ENCODE assay signal across 8 mouse cellular contexts in genomic region chr10:125967436-125968160, GRCm38 (mm10). TPM values are rescaled to one million over a fixed set of nuclear protein-coding genes. Genes with fewer than 3 reads are reported as not detected.
DNase-seq lines count a peak whose midpoint lies in the region; ATAC-seq and TF ChIP-seq lines count a peak whose summit lies in the region.

No protein-coding gene starts in this region.

- H3K27me3 ChIP-seq in hindbrain, embryonic 11.5 days (ENCODE audit: control insufficient read depth, insufficient read depth, low read length), result no peaks in the 10 kb centered on the region
- H3K27me3 ChIP-seq in midbrain, embryonic 12.5 days, result no peaks in the 10 kb centered on the region

- H3K27ac ChIP-seq in gastrocnemius, adult 2 months, result peak overlapping the region; percentile 97
- no peak overlapping the region for H3K27ac ChIP-seq in ES-E14 (ENCODE audit: insufficient read depth, low read depth, low read length, poor library complexity, severe bottlenecking)
- H3K27ac ChIP-seq in hindbrain, embryonic 11.5 days (ENCODE audit: low read depth, low read length), result peak overlapping the region; percentile 78
- H3K27ac ChIP-seq in midbrain, embryonic 12.5 days (replicated peaks), result peak overlapping the region; percentile 74

- 2% methylated on average over 14 of the region's 14 CpGs for WGBS in hindbrain, embryonic 11.5 days
- 1% methylated on average over 14 of the region's 14 CpGs for WGBS in midbrain, embryonic 12.5 days

- ATAC-seq in hindbrain, embryonic 11.5 days (ENCODE audit: low FRiP score), result no peak
- no peak for ATAC-seq in midbrain, embryonic 12.5 days (ENCODE audit: low FRiP score, low read depth)

- H3K9me3 ChIP-seq in ES-E14 (ENCODE audit: control insufficient read depth, insufficient read depth, low read depth, low read length), result no peaks in the 10 kb centered on the region
- no peaks in the 10 kb centered on the region for H3K9me3 ChIP-seq in hindbrain, embryonic 11.5 days (ENCODE audit: control insufficient read depth, low read length)
- no peaks in the 10 kb centered on the region for H3K9me3 ChIP-seq in midbrain, embryonic 12.5 days

- intact Hi-C loops in gastrocnemius, adult 2 months (cut with DNase I), result loop anchor here (5.0 kb wide), 1 partner anchor 35 kb away; no protein-coding TSS in a partner anchor

- H3K4me1 ChIP-seq in ES-E14 (ENCODE audit: control insufficient read depth in 2 of 2, insufficient read depth in 2 of 2, low read length in 2 of 2, poor library complexity in 1 of 2), result peaks cover 4 to 7% of the 10 kb centered on the region in 2 experiments; a peak in 3 of 4 replicates
- H3K4me1 ChIP-seq in hindbrain, embryonic 11.5 days (replicated peaks; ENCODE audit: control insufficient read depth, insufficient read depth, low read length), result no peaks in the 10 kb centered on the region
- H3K4me1 ChIP-seq in midbrain, embryonic 12.5 days, result peaks cover 25% of the 10 kb centered on the region

- H3K4me3 ChIP-seq in gastrocnemius, adult 2 months, result peak overlapping the region; percentile 90
- peak overlapping the region; percentile 76 to 87; a peak in 3 of 4 replicates for H3K4me3 ChIP-seq in ES-E14 (ENCODE audit: insufficient read depth in 1 of 2, low read depth in 1 of 2, low read length in 2 of 2, poor library complexity in 1 of 2, severe bottlenecking in 1 of 2)
- H3K4me3 ChIP-seq in hindbrain, embryonic 11.5 days (ENCODE audit: low read depth, low read length), result peak overlapping the region; percentile 86
- peak overlapping the region; percentile 84 for H3K4me3 ChIP-seq in midbrain, embryonic 12.5 days

- TF ChIP-seq CTCF in gastrocnemius, adult 2 months (IDR thresholded peaks at IDR 0.05), result no peak

- H3K9ac ChIP-seq in ES-E14 (ENCODE audit: insufficient read depth, low read depth, low read length, poor library complexity, severe bottlenecking), result peak overlapping the region; percentile 9; the same call in 1 of the 2 replicates
- peak overlapping the region; percentile 89; the same call in 1 of the 2 replicates for H3K9ac ChIP-seq in hindbrain, embryonic 11.5 days (ENCODE audit: low read depth, low read length)
- H3K9ac ChIP-seq in midbrain, embryonic 12.5 days (replicated peaks), result peak overlapping the region; percentile 86

- no peaks in the 10 kb centered on the region for H3K36me3 ChIP-seq in ES-E14 (ENCODE audit: control insufficient read depth, insufficient read depth, low read length, poor library complexity, severe bottlenecking)
- H3K36me3 ChIP-seq in hindbrain, embryonic 11.5 days (ENCODE audit: control insufficient read depth, insufficient read depth, low read length), result no peaks in the 10 kb centered on the region
- H3K36me3 ChIP-seq in midbrain, embryonic 12.5 days, result no peaks in the 10 kb centered on the region

- in situ Hi-C loops in ES-E14 (cut with MboI; ENCODE audit: low sequenced_read_pairs in 2 of 2, unreplicated experiment in 2 of 2), result no loop called here

- H3K4me2 ChIP-seq in hindbrain, embryonic 11.5 days (replicated peaks; ENCODE audit: low read depth, low read length), result peak overlapping the region; percentile 90
- H3K4me2 ChIP-seq in midbrain, embryonic 12.5 days (replicated peaks), result peak overlapping the region; percentile 89

- DNase-seq in gastrocnemius, adult 2 months, result no peak
- no peak for DNase-seq in gastrocnemius, adult 8-10 months (ENCODE audit: low spot score in 2 of 2)
- no peak for DNase-seq in ES-E14 (ENCODE audit: low read depth, low spot score)
- DNase-seq in hindbrain, embryonic 11.5 days (ENCODE audit: low spot score), result peak; percentile 63
- DNase-seq in urinary bladder, postnatal 14 days (ENCODE audit: low spot score), result no peak
- no peak for DNase-seq in frontal cortex, postnatal 10 days (ENCODE audit: low spot score in 2 of 2)
- no peak for DNase-seq in ovary, adult 18-20 months (ENCODE audit: low spot score)

TF ChIP-seq in ES-E14, 5 proteins besides CTCF, POLR2A, EP300 and RAD21:
- no peak for TF ChIP-seq CHD2 (IDR thresholded peaks at IDR 0.05; ENCODE audit: low read depth, low read length)
- TF ChIP-seq ZC3H11A (IDR thresholded peaks at IDR 0.05; ENCODE audit: borderline replicate concordance, low read depth, low read length), result no peak
- no peak for TF ChIP-seq HCFC1 (IDR thresholded peaks at IDR 0.05; ENCODE audit: borderline replicate concordance, insufficient read depth, low read length)
- no peak for TF ChIP-seq MAFK (IDR thresholded peaks at IDR 0.05; ENCODE audit: insufficient read depth, low read depth, low read length)
- no peak for TF ChIP-seq ZNF384 (IDR thresholded peaks at IDR 0.05; ENCODE audit: low read depth, low read length)

RNA-seq across cellular contexts. Expression of gene Lrig3, which starts 1.6 kb away (rescaled TPM):
- 1 to 10 TPM; 4.0 to 4.5 TPM for total RNA-seq in gastrocnemius, adult 2 months (2021)
- 1 to 10 TPM; 3.0 to 4.0 (median 3.6) TPM for total RNA-seq in gastrocnemius, adult 8-10 months (2022)
- total RNA-seq in ES-E14 (2012; rRNA removed), result 33.5 and 68.1 TPM in 2 replicates
- polyA plus RNA-seq in hindbrain, embryonic 11.5 days (2014; fragmentation: Nextera tagmentation; extraction: Ambion mirVana), result 14.1 and 18.8 TPM in 2 replicates
- 11.7 and 15.4 TPM in 2 replicates for polyA plus RNA-seq in midbrain, embryonic 12.5 days (2016; fragmentation: Nextera tagmentation; extraction: Ambion mirVana)

Comparison
In these comparisons a context has a peak if more than half of its experiments do, and no peak if none do; other contexts are left out.
1. H3K9ac ChIP-seq: peak in every context shown above with its lines; median percentile 89 in hindbrain, embryonic 11.5 days; 86 in midbrain, embryonic 12.5 days; 9 in ES-E14.